Mouse (Mus musculus) hindbrain, embryonic 16.5 days (tissue): Measurements from ENCODE around the gene Pin1. TPM values are rescaled to one million over a fixed set of nuclear protein-coding genes. Genes with fewer than 3 reads are reported as not detected.

Experiments
- ATAC-seq: fragments of 200-750 bp; cut with Nextera tagmentation; 2 replicates; pipeline ENCODE4 v1.8.0; 2017; ENCODE audit warnings: moderate TSS enrichment, moderate library complexity
- H3K27ac ChIP-seq: fragments of 300-500 bp; sonication (generic); 2 replicates; pipeline ENCODE4 v1.5.1; 2014; ENCODE audit warnings: low read depth, mild to moderate bottlenecking, control low read depth, low read length, moderate library complexity
- H3K27me3 ChIP-seq: fragments of 300-500 bp; sonication (generic); replicated peaks from 2 replicates; pipeline ENCODE4 v1.6.1; 2014; ENCODE audit warnings: low read length; ENCODE audit not compliant: control insufficient read depth, insufficient read depth
- H3K36me3 ChIP-seq: fragments of 300-500 bp; sonication (generic); 2 replicates; pipeline ENCODE4 v1.6.1; 2014; ENCODE audit warnings: mild to moderate bottlenecking, low read length, moderate library complexity, mixed read lengths; ENCODE audit not compliant: control insufficient read depth, insufficient read depth
- H3K4me1 ChIP-seq: fragments of 300-500 bp; sonication (generic); 2 replicates; pipeline ENCODE4 v1.6.1; 2014; ENCODE audit warnings: low read depth, low read length; ENCODE audit not compliant: control insufficient read depth, insufficient read depth
- H3K4me2 ChIP-seq: fragments of 300-500 bp; sonication (generic); 2 replicates; pipeline ENCODE4 v1.6.1; 2014; ENCODE audit warnings: mild to moderate bottlenecking, low read length, control low read depth, moderate library complexity
- H3K4me3 ChIP-seq: fragments of 300-500 bp; sonication (generic); 2 replicates; pipeline ENCODE4 v1.5.1; 2014; ENCODE audit warnings: mild to moderate bottlenecking, low read length, control low read depth, moderate library complexity
- H3K9ac ChIP-seq: fragments of 300-500 bp; sonication (generic); 2 replicates; pipeline ENCODE4 v1.6.1; 2014; ENCODE audit warnings: low read depth, mild to moderate bottlenecking, control low read depth, low read length, moderate library complexity
- H3K9me3 ChIP-seq: fragments of 300-500 bp; sonication (generic); 2 replicates; pipeline ENCODE4 v1.6.1; 2014; ENCODE audit warnings: mild to moderate bottlenecking, low read length, moderate library complexity; ENCODE audit not compliant: control insufficient read depth
- WGBS: fragments of 180-500 bp; shearing (Covaris S2); extraction: QIAGEN DNeasy Blood & Tissue Kit; methylation state at CpG from one replicate; pipeline ENCODE4 v1.1.7; 2014; 5-methylcytosine and 5-hydroxymethylcytosine counted together
- polyA plus RNA-seq: library from polyadenylated mRNA; unstranded; fragments of >200 nt; fragmentation: Nextera tagmentation; extraction: Ambion mirVana; gene quantifications from 2 replicates; pipeline ENCODE4 v1.2.1, GENCODE M21; 2015

Gene Pin1
- polyA plus RNA-seq, 1 experiment from 2014 or later = 76.1 TPM

DNA sequence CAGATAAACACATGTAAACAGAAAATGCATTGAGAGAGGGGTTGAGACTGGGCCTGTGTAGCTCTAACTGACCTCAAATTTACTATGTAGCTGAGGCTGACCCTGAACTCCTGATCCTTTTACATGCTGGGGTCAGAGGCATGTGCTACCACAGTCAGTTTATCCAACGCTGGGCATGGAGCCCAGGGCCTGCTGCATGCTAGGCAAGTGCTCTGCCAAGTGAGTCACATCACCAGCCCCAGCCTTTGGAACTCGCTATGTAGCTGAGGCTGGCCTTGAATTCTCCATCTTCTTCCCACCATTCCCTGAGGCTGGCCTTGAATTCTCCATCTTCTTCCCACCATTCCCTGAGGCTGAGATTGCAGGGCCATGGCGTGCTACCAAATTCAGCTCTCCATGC lies 58.6 kb downstream of the Pin1 start:
- Histone ChIP-seq H3K9me3 (no peaks in the 10 kb centered on the region), H3K36me3 (peaks cover 4% of the 10 kb centered on the region; the same call in 1 of the 2 replicates)

DNA sequence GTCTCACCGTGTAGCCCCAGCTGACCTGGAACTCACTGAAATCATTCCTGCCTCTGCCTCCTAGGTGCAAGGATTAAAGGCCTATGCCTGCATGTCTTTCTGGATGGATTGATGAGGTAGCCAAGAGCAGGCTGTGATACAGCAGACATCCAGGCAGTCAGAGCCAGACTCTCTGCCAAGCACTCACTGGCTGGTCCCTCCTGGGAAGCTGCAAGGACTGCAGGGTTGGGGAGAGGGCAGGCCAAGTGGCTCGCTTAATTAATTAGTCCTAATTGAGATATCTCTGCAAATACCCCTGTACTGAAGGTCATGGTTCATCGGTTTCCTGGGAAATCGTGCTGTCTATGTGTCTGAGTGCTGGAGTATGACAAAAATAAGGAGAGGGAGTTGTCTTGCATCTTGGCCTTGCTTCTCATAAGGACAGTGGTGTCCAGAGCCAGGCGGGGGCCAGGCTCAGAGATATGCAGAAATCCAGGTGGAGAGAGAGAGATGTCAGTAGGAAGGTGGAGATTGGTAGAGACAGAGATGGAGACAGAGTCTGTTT lies 61.1 kb downstream of the Pin1 start:
- Histone ChIP-seq H3K4me3 (no peak overlapping the region), H3K9me3 (no peaks in the 10 kb centered on the region), H3K36me3 (peaks cover 4% of the 10 kb centered on the region; the same call in 1 of the 2 replicates), H3K9ac (peak overlapping the region; percentile 10; the same call in 1 of the 2 replicates), H3K27ac (peak overlapping the region; percentile 7), H3K4me2 (no peak overlapping the region), H3K4me1 (peaks cover 8% of the 10 kb centered on the region), H3K27me3 (no peaks in the 10 kb centered on the region)
- WGBS = 44% methylated on average over 5 of the region's 5 CpGs
- peak; percentile 57 for ATAC-seq

More for the DNA sequence above, 58.6 kb downstream of the Pin1 start:
- Histone ChIP-seq H3K27me3 (no peaks in the 10 kb centered on the region), H3K4me2 (no peak overlapping the region), H3K9ac (no peak overlapping the region), H3K4me3 (no peak overlapping the region), H3K27ac (no peak overlapping the region), H3K4me1 (peaks cover 8% of the 10 kb centered on the region)
- 77% methylated on average over 3 of the region's 3 CpGs for WGBS
- no peak for ATAC-seq

DNA sequence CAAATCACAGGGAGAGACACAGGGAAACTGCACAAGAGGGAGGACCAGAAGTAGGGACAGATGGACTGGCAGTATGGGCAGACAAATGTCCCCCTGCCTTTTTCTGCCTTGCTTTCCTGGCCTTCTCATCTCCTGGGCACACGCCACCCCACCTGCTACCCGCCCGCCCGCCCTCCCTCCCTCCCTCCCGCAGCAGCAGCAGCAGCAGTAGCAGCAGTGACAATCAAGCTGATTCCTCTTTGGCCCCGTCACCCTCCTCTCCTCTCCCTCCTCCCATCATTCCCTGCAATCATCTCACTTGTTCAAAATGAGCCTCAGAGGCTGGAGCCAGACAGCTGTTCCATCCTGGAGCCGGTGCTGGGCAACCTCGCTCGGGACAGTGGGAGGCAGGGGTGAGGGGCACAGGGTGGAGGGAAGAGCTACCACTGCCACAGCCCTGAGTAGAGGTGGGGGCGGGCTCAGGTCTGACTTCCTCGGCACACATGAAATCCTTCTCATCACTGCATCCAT lies 61.6 kb downstream of the Pin1 start:
- WGBS = 12% methylated on average over 10 of the region's 11 CpGs
- ATAC-seq = peak; percentile 77
- peak overlapping the region; percentile 12 for H3K9ac ChIP-seq

DNA sequence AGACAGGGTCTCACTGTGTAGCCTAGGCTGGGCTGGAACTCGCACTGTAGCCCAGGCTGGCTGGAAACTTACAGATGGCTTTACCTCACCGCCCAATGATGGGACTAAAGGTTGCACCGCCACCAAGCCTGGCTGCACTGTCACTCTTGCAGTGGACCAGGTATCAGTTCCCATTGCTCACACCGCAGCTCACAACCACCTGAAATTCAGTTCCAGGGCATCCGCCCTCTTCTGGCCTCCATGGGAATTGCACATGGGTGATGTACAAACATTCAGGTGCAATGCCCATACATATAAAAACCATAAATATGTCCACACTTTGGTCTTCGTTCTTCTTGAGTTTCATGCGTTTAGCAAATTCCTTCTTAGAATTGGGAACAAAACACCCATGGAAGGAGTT lies 63.4 kb downstream of the Pin1 start:
- ATAC-seq = no peak
- 72% methylated on average over 7 of the region's 7 CpGs for WGBS
- Histone ChIP-seq H3K36me3 (peaks cover 4% of the 10 kb centered on the region; the same call in 1 of the 2 replicates), H3K4me1 (peaks cover 8% of the 10 kb centered on the region), H3K27ac (no peak overlapping the region), H3K4me2 (no peak overlapping the region), H3K27me3 (no peaks in the 10 kb centered on the region), H3K9ac (no peak overlapping the region), H3K4me3 (no peak overlapping the region), H3K9me3 (no peaks in the 10 kb centered on the region)

More for the DNA sequence above, 61.6 kb downstream of the Pin1 start:
- Histone ChIP-seq H3K9me3 (no peaks in the 10 kb centered on the region), H3K27me3 (no peaks in the 10 kb centered on the region), H3K4me1 (peaks cover 8% of the 10 kb centered on the region), H3K4me2 (no peak overlapping the region), H3K36me3 (peaks cover 4% of the 10 kb centered on the region; the same call in 1 of the 2 replicates), H3K4me3 (no peak overlapping the region), H3K27ac (peak overlapping the region; percentile 25)

Other genes starting within 250 kb of the Pin1 start
- gene Zfp26, start 191.9 kb upstream of the Pin1 start, polyA plus RNA-seq = 12.3 and 13.8 TPM in 2 replicates
- 31.6 and 33.9 TPM in 2 replicates for gene Zfp426, start 159.3 kb upstream of the Pin1 start, polyA plus RNA-seq
- gene Zfp266, start 130.7 kb upstream of the Pin1 start, polyA plus RNA-seq = 84.6 and 91.4 TPM in 2 replicates
- gene Zfp846, start 70.8 kb upstream of the Pin1 start, polyA plus RNA-seq = 41.7 and 43.4 TPM in 2 replicates
- gene Ubl5, start 9.2 kb upstream of the Pin1 start, polyA plus RNA-seq = 428 and 459 TPM in 2 replicates
- 14.6 and 15.6 TPM in 2 replicates for gene Fbxl12, start 7.3 kb upstream of the Pin1 start, polyA plus RNA-seq
- gene Olfm2, start 94.3 kb downstream of the Pin1 start, polyA plus RNA-seq = 250 and 269 TPM in 2 replicates
- gene Col5a3, start 163.0 kb downstream of the Pin1 start, polyA plus RNA-seq = 1.1 and 1.2 TPM in 2 replicates
- gene Rdh8, start 166.4 kb downstream of the Pin1 start, polyA plus RNA-seq = not detected in 2 replicates
- 18.1 and 22.6 TPM in 2 replicates for gene A230050P20Rik, start 216.5 kb downstream of the Pin1 start, polyA plus RNA-seq
- 15.6 and 18.1 TPM in 2 replicates for gene Angptl6, start 227.6 kb downstream of the Pin1 start, polyA plus RNA-seq
- 44.4 and 48.0 TPM in 2 replicates for gene Ppan, start 236.1 kb downstream of the Pin1 start, polyA plus RNA-seq
- 243 and 247 TPM in 2 replicates for gene Eif3g, start 246.5 kb downstream of the Pin1 start, polyA plus RNA-seq